Mouse (Mus musculus) c-Kit-positive CD71-positive TER-119-positive erythroid progenitor cells, embryonic 14.5 days (primary cell): Measurements from ENCODE around the gene Dpagt1.

ENCODE experiments used
- DNase-seq: peaks from one replicate; pipeline ENCODE4 v3.0.0-alpha.2; 2013; ENCODE audit warnings: low spot score

Gene Dpagt1

GRCm38 (mm10) chr9:44379054-44379834 is 53.4 kb downstream of the Dpagt1 start, which contains the start of gene Hyou1:
Hyou1 (plus strand) TSS chr9:44379490.
- DNase-seq, result peak; percentile 96

GRCm38 (mm10) chr9:44379862-44380261 is 54.0 kb downstream of the Dpagt1 start:
- DNase-seq, result no peak
